Mouse (Mus musculus): ENCODE measurements around the gene Rbfox3.

- TF ChIP-seq CTCF (conservative IDR thresholded peaks at IDR 0.05; ENCODE audit: low read length): no peak
- no peak for TF ChIP-seq POU5F1 (IDR thresholded peaks at IDR 0.05; ENCODE audit: borderline replicate concordance, low read length)
- TF ChIP-seq NANOG (IDR thresholded peaks at IDR 0.05; ENCODE audit: borderline replicate concordance, low read length): no peak
Observed at GRCm38 (mm10) chr11:118731655-118732054, 179.7 kb downstream of the Rbfox3 start.
